Mouse (Mus musculus) myocyte (in vitro differentiated cells): ENCODE measurements around the gene Brat1. TPM values are rescaled to one million over a fixed set of nuclear protein-coding genes. Genes with fewer than 3 reads are reported as not detected.

ENCODE experiments used
- H3K27me3 ChIP-seq: one replicate; pipeline ENCODE4 v1.6.1; 2011; ENCODE audit not compliant: control insufficient read depth, insufficient read depth, insufficient read length
- H3K36me3 ChIP-seq: one replicate; pipeline ENCODE4 v1.6.1; 2011; ENCODE audit not compliant: control insufficient read depth, insufficient read depth
- H3K4me2 ChIP-seq: one replicate; pipeline ENCODE4 v1.6.1; 2011; ENCODE audit warnings: low read depth, control low read depth
- H3K4me3 ChIP-seq: one replicate; pipeline ENCODE4 v1.5.1; 2011; ENCODE audit warnings: mild to moderate bottlenecking, control low read depth, moderate library complexity
- H3K79me2 ChIP-seq: one replicate; pipeline ENCODE4 v1.6.1; 2011; ENCODE audit not compliant: control insufficient read depth, insufficient read depth
- H3ac ChIP-seq: one replicate; pipeline ENCODE4 v1.6.1; 2011; ENCODE audit not compliant: control insufficient read depth, insufficient read length
- CEBPB ChIP-seq: IDR thresholded peaks from 2 replicates; pipeline ENCODE4 v1.6.1; 2011; ENCODE audit warnings: mild to moderate bottlenecking, moderate library complexity; ENCODE audit not compliant: poor library complexity, insufficient read depth, severe bottlenecking
- E2F4 ChIP-seq: IDR thresholded peaks from one replicate; pipeline ENCODE4 v1.6.1; 2011; ENCODE audit warnings: mild to moderate bottlenecking, control low read depth, moderate library complexity; ENCODE audit not compliant: insufficient read depth
- MAX ChIP-seq: IDR thresholded peaks from one replicate; pipeline ENCODE4 v1.6.1; 2011; ENCODE audit warnings: low read depth, mild to moderate bottlenecking, control low read depth
- MYOD1 ChIP-seq, 3 experiments: IDR thresholded peaks; one replicate each; pipeline ENCODE4 v1.6.1; 2011; ENCODE audit warnings: control low read depth in 2 of 3, low read depth in 2 of 3, mild to moderate bottlenecking in 2 of 3, moderate library complexity in 1 of 3; ENCODE audit not compliant: insufficient read length in 2 of 3, control insufficient read depth in 1 of 3
- MYOG ChIP-seq, 3 experiments: IDR thresholded peaks; one replicate each; pipeline ENCODE4 v1.6.1; 2011; ENCODE audit warnings: control low read depth in 2 of 3, low read depth in 2 of 3, mild to moderate bottlenecking in 2 of 3; ENCODE audit not compliant: insufficient read length in 2 of 3, control insufficient read depth in 1 of 3, insufficient read depth in 1 of 3
- POLR2A ChIP-seq: IDR thresholded peaks from one replicate; pipeline ENCODE4 v1.6.1; 2011; ENCODE audit warnings: low read depth, mild to moderate bottlenecking, control low read depth, moderate library complexity; ENCODE audit not compliant: insufficient read length
- POLR2AphosphoS2 ChIP-seq: IDR thresholded peaks from one replicate; pipeline ENCODE4 v1.6.1; 2011; ENCODE audit warnings: low read depth, control low read depth; ENCODE audit not compliant: insufficient read length
- REST ChIP-seq: IDR thresholded peaks from one replicate; pipeline ENCODE4 v1.6.1; 2011; ENCODE audit warnings: mild to moderate bottlenecking, control low read depth, moderate library complexity; ENCODE audit not compliant: insufficient read depth, insufficient read length
- SRF ChIP-seq: IDR thresholded peaks from one replicate; pipeline ENCODE4 v1.6.1; 2011; ENCODE audit warnings: low read depth; ENCODE audit not compliant: control insufficient read depth, insufficient read length
- TCF12 ChIP-seq: IDR thresholded peaks from one replicate; pipeline ENCODE4 v1.6.1; 2011; ENCODE audit warnings: mild to moderate bottlenecking, control low read depth; ENCODE audit not compliant: poor library complexity, insufficient read depth, severe bottlenecking
- TCF3 ChIP-seq: IDR thresholded peaks from one replicate; pipeline ENCODE4 v1.6.1; 2011; ENCODE audit warnings: low read depth, control low read depth; ENCODE audit not compliant: insufficient read length
- USF1 ChIP-seq: IDR thresholded peaks from one replicate; pipeline ENCODE4 v1.6.1; 2011; ENCODE audit warnings: low read depth, mild to moderate bottlenecking, control low read depth, moderate library complexity
- polyA plus RNA-seq: library from polyadenylated mRNA; unstranded; fragments of >200 nt; fragmentation: generic; extraction: Trizol; gene quantifications from one replicate; pipeline ENCODE4 v1.2.1, GENCODE M21; 2012; ENCODE audit warnings: missing spikeins

Brat1 gene
- polyA plus RNA-seq, 1 experiment: 14.2 TPM

DNA sequence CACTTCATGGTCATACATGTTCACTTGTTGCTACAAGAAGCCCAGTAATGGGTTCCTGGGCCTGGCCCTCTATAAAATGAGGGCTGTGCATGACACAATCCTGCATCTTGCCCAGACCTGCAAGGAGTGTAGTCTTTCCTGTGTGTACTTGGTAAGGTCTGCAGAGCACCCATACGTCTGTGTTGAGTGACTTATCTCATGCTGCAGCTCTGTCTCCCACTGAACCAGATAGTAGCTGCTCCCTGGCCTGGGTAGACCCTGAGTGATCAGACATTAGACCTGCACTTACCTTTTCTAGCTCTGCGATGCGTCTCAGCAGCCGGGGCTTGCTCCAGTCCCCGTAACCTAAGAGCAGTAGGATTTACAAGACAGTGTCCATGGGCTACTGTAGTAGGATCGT lies 22.7 kb upstream of the Brat1 start:
- no peaks in the 10 kb centered on the region for H3K36me3 ChIP-seq
- no peak overlapping the region for H3ac ChIP-seq
- no peaks in the 10 kb centered on the region for H3K27me3 ChIP-seq
- H3K79me2 ChIP-seq: no peaks in the 10 kb centered on the region
- no peak overlapping the region for H3K4me2 ChIP-seq
- H3K4me3 ChIP-seq: no peak overlapping the region
- TF ChIP-seq MYOD1 (IDR thresholded peaks at IDR 0.05; ENCODE audit: control insufficient read depth in 1 of 3, insufficient read length in 2 of 3, low read depth in 2 of 3) (no peak), TCF3 (no peak), MAX (no peak), USF1 (no peak), MYOG (IDR thresholded peaks at IDR 0.05; ENCODE audit: control insufficient read depth in 1 of 3, insufficient read depth in 1 of 3, insufficient read length in 2 of 3, low read depth in 2 of 3) (no peak), CEBPB (no peak), POLR2A (no peak), E2F4 (no peak), POLR2AphosphoS2 (no peak), TCF12 (no peak)

GRCm38 (mm10) chr5:140684343-140685148 lies 20.3 kb upstream of the Brat1 start:
- Histone ChIP-seq H3K27me3 (no peaks in the 10 kb centered on the region), H3ac (no peak overlapping the region), H3K79me2 (no peaks in the 10 kb centered on the region), H3K36me3 (peaks cover 6% of the 10 kb centered on the region), H3K4me3 (no peak overlapping the region), H3K4me2 (no peak overlapping the region)
- TF ChIP-seq TCF12: no peak
- no peak for TF ChIP-seq MYOG (IDR thresholded peaks at IDR 0.05; ENCODE audit: control insufficient read depth in 1 of 3, insufficient read depth in 1 of 3, insufficient read length in 2 of 3, low read depth in 2 of 3)
- TF ChIP-seq POLR2A: no peak
- TF ChIP-seq CEBPB: no peak
- no peak for TF ChIP-seq MYOD1 (IDR thresholded peaks at IDR 0.05; ENCODE audit: control insufficient read depth in 1 of 3, insufficient read length in 2 of 3, low read depth in 2 of 3)
- no peak for TF ChIP-seq REST
- TF ChIP-seq E2F4: no peak
- no peak for TF ChIP-seq USF1
- TF ChIP-seq MAX: no peak
- TF ChIP-seq SRF: no peak
- TF ChIP-seq POLR2AphosphoS2: no peak
- no peak for TF ChIP-seq TCF3

- Histone ChIP-seq H3ac (no peak overlapping the region), H3K79me2 (no peaks in the 10 kb centered on the region), H3K36me3 (peaks cover 10% of the 10 kb centered on the region), H3K4me3 (no peak overlapping the region), H3K4me2 (no peak overlapping the region), H3K27me3 (no peaks in the 10 kb centered on the region)
- TF ChIP-seq E2F4: no peak
- TF ChIP-seq CEBPB: no peak
- TF ChIP-seq SRF: no peak
- no peak for TF ChIP-seq POLR2A
- no peak for TF ChIP-seq MYOD1 (IDR thresholded peaks at IDR 0.05; ENCODE audit: control insufficient read depth in 1 of 3, insufficient read length in 2 of 3, low read depth in 2 of 3)
- TF ChIP-seq TCF3: no peak
- no peak for TF ChIP-seq REST
- no peak for TF ChIP-seq MAX
- TF ChIP-seq POLR2AphosphoS2: no peak
- no peak for TF ChIP-seq USF1
- TF ChIP-seq MYOG (IDR thresholded peaks at IDR 0.05; ENCODE audit: control insufficient read depth in 1 of 3, insufficient read depth in 1 of 3, insufficient read length in 2 of 3, low read depth in 2 of 3): no peak
- no peak for TF ChIP-seq TCF12
These were observed 16.4 kb upstream of the Brat1 start for GRCm38 (mm10) chr5:140688434-140688833.

DNA sequence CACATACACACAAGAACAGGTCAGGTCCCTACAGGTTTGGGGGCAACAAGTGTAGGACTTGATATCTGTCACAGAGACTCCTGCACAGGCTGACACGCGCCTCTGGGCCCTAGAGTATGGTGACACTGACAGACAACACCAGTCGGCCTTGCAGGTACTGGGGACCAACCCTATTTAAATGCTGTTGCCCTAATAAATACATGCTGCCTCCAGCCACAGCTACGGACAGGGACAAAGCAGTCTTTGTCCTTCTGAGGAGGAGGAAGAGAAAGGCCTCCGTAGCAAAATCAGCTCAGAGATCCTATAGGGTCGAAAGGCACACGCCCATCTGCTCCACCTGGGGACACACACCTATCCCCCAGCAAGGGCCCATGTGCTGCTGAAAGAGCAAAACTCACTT lies 8.8 kb upstream of the Brat1 start:
- Histone ChIP-seq H3K36me3 (peaks cover 4% of the 10 kb centered on the region), H3K27me3 (no peaks in the 10 kb centered on the region), H3K79me2 (no peaks in the 10 kb centered on the region), H3K4me2 (no peak overlapping the region), H3K4me3 (no peak overlapping the region), H3ac (no peak overlapping the region)
- no peak for TF ChIP-seq E2F4
- no peak for TF ChIP-seq TCF3
- TF ChIP-seq POLR2AphosphoS2: no peak
- no peak for TF ChIP-seq CEBPB
- no peak for TF ChIP-seq REST
- no peak for TF ChIP-seq MYOG (IDR thresholded peaks at IDR 0.05; ENCODE audit: control insufficient read depth in 1 of 3, insufficient read depth in 1 of 3, insufficient read length in 2 of 3, low read depth in 2 of 3)
- no peak for TF ChIP-seq SRF
- no peak for TF ChIP-seq TCF12
- TF ChIP-seq POLR2A: no peak
